Mouse (Mus musculus) CD4-positive, CD25-positive, alpha-beta regulatory T cell, adult 4 months (primary cell): ENCODE data around the gene Nck2. TPM values are rescaled to one million over a fixed set of nuclear protein-coding genes. Genes with fewer than 3 reads are reported as not detected.

Experiments used
- ATAC-seq: one replicate; pipeline ENCODE4 v1.8.0; 2017
- polyA plus RNA-seq, 2 experiments: library from polyadenylated mRNA; unstranded; fragments of 100-300 nt; shearing (Covaris generic); gene quantifications; one replicate each; pipeline ENCODE4 v1.2.1; 2017

Nck2 gene
- polyA plus RNA-seq, 2 experiments from 2014 or later = 16.0 to 22.3 TPM

- no peak for ATAC-seq
Measured at GRCm38 (mm10) chr1:43436554-43436953, 7.8 kb upstream of the Nck2 start.

DNA sequence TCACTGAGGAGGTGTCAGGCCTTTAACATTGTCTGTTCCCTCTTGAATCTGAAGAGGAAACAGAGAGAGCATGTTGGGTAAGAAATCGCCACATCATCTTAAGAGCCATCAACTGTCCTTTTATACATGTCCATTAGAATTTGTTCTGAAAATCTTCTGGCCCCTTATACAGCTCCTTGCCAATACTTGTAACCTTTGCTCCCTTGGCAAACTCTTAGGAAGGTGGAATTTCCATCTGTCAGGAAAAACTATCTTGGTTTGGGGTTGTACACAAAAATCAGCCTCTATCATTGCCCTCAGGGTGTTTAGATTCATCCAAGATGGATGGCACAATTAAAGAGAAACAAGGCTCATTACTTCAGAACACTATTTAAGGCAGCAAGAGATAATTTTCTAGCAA, 5.1 kb upstream of the Nck2 start:
- no peak for ATAC-seq

- no peak for ATAC-seq
Measured at GRCm38 (mm10) chr1:43442568-43442967, 1.8 kb upstream of the Nck2 start.

GRCm38 (mm10) chr1:43445170-43446088, 1.1 kb downstream of the Nck2 start:
- ATAC-seq = peak; percentile 79

- peak; percentile 44 for ATAC-seq
Measured at GRCm38 (mm10) chr1:43446089-43446533, 1.7 kb downstream of the Nck2 start.

DNA sequence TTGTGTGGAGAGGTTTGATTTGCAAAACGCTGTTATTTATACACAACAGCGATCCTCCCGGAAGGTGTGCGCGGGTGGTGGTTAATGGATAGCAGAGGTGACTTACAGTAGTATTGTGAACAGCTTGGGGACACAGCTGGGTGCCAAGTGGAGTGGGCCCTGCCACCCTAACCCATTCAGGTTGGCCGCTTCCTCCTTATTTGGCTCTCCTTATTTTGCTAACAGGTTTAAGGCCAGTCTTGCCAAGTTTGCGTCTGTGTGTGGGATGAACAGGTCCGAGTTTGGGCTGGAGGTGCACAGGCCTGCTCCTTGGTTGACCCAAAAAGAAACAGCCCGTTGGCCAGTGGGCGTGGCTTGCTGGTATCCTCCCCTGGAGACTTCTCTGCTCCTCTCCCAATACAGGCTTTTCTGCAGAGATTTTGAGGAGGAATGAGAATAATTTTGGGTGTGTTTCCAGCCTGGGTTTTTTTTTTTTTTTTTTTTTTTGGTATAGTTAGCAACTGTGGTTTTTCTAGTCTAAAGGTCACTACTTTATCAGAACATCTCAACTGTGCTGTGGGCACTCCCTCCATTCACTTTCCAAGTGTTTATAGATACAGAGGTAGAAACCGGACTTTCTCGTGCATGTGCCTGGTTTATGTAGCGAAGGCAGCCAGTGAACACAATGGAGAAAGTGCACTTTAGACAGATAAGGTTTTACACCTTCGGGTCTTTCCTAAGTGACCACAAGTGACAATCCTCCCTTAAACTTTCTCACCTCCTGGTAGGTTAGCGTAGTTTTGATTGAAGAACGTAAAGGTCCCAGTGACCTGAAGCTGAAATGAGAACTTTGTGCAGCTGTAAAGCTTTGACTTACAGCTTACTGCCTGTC, 2.6 kb downstream of the Nck2 start:
- peak; percentile 18 for ATAC-seq

DNA sequence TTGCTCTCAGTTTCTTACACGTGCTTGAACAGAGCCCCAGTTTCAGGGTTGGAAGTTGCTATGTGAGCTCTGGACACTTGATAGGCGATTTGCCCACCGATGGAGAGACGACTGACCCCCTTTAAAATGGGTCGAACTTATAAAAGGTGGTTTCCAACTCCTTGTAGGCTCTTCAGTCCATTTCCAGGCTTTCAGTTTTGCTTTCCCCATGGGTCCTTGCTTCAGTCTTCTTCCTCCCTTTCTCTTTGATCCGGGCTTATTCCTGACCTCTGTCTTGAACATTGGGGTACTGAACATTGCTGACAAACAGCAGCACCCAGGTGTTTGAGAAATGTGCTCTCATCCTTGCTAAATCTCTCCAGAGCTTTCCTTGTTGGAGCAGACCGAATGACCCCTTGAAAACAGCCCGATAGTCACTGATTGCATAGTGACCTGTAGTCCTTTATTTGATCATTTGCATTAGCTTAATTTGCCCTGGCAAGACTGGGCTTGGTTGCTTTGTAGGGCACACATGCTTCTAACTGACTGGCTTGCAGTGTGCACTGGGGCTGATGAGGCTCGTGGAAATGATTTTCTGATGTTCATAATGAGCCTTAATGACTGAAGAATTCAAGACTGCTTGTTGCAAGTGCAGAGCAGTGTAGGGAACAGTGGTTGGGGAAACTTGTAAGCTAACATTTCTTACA, 3.4 kb downstream of the Nck2 start:
- ATAC-seq = no peak

GRCm38 (mm10) chr1:43450811-43451210, 6.4 kb downstream of the Nck2 start:
- ATAC-seq = no peak

DNA sequence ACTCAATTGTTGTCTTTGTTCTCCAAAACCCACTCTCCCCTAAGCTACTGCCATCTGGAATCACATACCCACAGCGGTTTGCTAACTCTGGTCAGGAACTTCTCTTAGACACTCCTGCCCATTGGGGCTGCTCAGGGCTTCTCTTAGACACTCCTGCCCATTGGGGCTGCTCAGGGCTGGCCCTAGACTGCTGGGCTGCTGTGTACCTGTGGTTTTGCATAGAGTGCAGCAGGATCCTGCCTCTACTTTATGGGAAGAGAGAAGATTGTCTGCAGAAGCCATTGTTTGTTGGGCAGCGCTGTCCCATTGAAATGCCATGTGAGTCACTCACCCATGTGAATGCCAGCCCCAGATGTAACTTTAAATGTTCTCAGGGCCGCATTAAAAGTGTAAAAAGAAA, 9.3 kb downstream of the Nck2 start:
- ATAC-seq = no peak

DNA sequence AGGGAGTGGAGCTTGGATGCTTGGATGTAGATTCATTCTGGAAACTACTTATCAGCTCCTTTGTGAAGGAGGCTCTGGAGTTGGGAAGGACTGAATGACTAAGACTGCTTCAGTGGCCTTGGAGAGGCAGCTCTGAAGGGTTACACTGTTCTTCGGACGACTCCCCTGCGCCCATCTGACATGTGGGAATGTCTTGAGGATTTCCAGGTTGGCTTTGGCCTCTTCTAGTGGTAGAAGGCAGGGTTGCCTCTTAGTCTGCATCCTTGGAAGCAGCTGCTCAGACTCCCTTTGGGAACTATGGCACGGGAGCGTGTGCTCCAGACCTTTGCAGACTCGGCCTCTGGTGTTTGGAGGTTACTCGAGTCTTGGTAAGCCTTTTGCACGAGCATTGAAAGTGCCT, 10.4 kb downstream of the Nck2 start:
- ATAC-seq = no peak

DNA sequence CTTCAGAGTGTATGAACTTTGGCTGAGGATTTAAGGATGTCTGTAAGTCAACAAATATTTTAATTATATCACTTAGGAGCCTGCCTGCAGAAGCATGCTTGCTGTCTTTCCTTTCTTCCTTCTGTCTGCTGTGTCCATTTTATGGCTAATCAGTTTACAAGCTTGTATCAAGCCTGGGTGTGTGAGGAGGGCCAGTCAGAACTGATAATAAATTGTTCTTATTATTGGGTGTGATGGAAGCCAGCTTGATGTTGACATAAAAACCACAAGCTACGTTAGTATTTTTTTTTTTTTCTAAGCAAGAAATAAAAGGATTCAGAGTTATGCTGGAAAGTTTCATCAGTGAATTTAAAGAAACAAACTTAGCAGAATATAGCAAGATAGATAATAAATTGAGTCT, 10.8 kb downstream of the Nck2 start:
- ATAC-seq = no peak

DNA sequence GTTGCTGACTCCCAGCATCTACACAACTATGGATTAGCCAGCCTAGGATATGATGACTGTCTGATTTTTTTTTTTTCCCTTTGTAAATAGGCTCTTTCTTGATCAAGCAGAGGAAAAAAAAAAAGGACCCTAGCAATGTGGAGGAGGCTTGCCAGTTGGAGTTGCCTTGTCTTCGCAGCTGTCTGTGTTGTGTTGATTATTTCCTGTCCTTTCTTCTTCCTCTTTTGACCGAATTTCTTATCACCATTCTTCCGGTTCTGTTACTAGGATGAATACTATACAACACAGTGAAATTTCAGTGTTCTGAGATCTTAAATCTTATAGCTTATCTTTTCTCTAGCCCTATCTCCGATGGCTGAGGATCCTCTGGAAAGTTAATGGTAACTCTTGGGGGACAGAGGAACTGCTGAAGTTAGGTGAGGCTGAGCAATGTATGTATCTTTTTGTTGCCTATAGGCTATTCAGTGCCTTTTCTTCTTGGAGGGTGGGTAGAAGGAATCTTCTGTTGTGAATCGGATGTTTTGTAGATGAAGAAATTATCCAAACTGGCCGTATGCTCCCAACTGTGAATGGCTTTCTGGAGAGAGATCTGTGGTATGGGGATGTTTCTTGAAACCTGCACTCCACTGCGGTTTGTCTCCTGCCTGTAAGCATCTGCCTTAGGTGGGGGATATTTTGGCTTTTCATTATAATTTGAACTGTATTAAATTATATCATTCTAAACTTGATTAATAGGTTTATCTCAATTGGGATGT, 12.8 kb downstream of the Nck2 start:
- peak; percentile 71 for ATAC-seq

DNA sequence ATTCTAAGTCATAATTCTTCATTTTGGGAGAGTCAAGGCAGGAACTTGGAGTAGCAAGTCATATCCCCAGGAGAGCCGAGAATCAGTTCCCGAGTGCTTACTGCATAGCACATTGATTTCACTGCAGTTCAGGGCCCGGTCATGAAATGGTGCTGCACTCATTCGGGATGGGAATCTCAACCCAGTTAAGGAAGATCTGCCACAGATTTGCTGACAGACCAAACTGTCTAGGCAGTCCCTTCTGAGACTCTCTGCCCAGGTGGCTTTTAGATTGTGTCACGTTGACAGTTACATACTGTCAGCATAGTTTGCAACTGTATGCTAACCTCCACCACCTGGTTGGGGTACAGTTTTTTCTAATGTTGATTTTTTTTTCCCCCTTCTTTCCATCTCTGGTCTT, 16.1 kb downstream of the Nck2 start:
- no peak for ATAC-seq

DNA sequence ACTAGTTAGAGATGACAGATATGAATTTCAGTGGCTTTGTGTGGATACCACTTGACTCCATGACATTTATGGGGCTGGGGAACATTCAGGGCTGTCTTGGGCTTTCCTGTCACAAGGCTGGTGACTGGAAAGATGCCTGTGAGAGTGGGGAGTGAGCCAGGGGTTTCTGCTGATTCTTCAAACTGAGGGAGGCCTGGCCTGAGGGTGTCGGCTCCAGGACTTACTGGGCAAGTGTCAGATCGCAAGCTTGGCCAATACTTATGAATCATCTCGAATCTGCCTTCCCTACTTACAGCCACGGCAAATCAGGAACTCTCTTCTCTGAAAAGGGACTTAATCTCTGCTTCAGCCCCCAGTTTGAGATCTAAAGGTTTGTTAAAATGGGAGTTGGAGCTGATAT, 18.3 kb downstream of the Nck2 start:
- ATAC-seq = no peak

GRCm38 (mm10) chr1:43463941-43464682, 19.7 kb downstream of the Nck2 start:
- no peak for ATAC-seq

DNA sequence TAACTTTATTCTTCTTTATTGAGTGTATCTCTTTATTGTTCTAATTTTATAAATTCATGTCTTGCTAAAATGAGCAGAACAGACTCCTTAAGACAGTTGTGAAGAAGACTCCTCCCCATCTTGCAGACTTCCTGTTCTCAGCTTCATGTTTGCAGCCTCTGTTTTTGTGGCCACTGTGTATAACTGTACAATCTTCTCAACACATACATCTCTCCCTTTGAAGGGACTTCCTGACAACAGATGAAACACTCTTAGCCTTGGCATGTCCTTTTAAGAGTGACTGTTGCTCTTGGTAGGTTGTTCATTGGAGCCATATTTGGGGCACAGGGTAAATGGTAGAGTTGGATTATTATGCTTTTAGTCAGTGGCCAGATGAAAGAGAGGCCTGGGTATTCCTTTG, 20.6 kb downstream of the Nck2 start:
- ATAC-seq = peak; percentile 80

DNA sequence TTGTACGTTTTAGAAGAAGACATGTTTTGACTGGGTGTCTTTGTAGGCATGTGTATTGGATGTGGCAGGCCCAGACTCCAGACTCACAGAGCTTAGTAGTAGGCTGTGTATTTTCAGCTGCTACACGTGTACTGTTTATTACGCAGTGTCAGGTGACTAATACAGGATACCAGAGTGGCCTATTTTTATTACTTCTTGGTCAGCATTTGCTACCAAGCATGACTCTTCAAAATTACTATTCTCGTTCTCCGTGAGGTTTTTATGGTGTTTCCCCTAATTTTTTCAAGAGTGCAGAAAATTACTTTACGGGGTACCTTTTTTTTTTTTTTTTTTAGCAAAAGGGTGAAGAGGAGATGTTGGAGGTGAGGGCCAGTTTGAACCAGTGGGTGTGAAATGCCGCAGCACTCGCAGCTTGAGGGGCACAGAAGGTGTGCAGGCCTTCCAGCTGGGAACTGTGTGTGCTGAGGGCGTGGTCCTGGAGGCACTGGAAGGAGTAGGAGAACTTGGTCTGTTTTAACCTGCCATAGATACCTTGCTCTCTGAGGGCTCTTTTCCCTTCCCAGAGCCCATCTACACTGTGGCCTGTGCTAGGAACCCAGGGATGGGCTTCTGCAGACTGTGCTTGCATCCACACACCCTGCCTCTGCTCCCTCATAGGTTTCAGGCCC, 21.7 kb downstream of the Nck2 start:
- peak; percentile 38 for ATAC-seq

DNA sequence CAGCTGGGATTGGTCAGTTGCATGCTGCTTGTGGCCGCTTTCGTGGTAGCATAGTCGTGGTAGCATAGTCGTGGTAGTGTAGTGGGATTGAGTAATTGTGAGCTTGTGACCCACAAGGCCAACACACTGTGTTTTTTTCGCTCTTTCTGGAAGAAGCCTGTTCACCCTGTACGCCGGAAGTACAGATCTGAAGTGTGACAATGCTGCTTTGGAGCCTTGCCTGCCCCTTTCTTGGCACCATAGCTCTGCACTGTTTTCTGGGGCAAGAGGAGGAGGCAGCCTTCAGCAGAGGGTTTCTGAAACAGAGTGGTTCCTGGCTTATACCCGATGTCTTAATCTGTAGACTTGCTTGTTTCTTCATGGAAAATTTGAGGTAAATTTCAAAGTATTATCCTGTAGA, 23.3 kb downstream of the Nck2 start:
- ATAC-seq = peak; percentile 35

DNA sequence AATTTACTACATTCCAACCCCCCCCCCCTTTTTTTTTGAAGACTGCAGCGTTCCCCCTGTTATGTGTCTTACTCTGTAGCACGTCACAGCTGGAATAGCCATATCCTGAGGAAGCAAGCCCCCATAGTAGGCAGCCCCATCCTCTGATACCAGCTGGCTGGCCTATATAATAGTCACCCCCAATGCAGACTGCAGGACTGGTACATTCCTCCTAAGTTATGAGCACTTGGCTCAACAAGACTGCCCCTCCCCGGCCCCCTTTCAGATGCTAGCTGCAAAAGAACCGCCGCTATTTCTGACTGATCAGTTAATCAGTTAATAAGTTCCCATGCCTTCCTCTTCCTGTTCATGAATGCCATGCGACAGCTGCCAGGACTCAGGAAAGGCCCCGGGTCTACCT, 23.8 kb downstream of the Nck2 start:
- ATAC-seq = no peak

DNA sequence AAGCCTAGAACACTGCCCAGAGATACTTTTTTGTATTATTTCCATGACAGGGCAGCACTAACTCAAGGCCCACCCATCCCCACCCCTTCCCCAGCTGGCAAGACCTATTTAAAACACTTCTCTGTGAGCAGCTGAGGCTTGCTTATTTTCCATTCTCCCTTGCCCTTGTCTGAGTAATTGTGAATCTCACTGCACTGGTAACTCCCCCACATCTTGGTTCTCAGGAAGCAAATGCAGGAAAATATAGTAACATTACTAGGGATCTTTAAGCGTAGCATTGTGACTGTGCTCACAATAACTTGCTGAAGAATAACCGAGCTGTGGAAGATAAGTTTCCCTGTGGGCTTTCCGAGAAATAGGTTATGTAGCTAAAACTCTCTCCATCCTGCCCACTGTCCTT, 24.6 kb downstream of the Nck2 start:
- no peak for ATAC-seq
